Mouse (Mus musculus) activated CD4-positive, CD25-positive, alpha-beta regulatory T cell, adult 4 months (primary cell): ENCODE measurements around the gene Ap1g1. TPM values are rescaled to one million over a fixed set of nuclear protein-coding genes. Genes with fewer than 3 reads are reported as not detected.
"Not testable (repeated sequence)": the region's sequence is repeated elsewhere in the genome, so short reads cannot be mapped to it uniquely, and the experiment has no call there.

ENCODE experiments used
- ATAC-seq: one replicate; pipeline ENCODE4 v1.8.0; 2017
- polyA plus RNA-seq, 2 experiments: library from polyadenylated mRNA; unstranded; fragments of 100-300 nt; shearing (Covaris generic); gene quantifications; one replicate each; pipeline ENCODE4 v1.2.1; 2017

Ap1g1 gene
- polyA plus RNA-seq: 10 to 100 TPM; 28.9 to 29.2 TPM

GRCm38 (mm10) chr8:109778280-109778977 is at the start of gene Ap1g1:
Ap1g1 (plus strand) TSS chr8:109778554.
- ATAC-seq: peak; percentile 95

GRCm38 (mm10) chr8:109731012-109731411 is 47.3 kb upstream of the Ap1g1 start:
- ATAC-seq: no peak

GRCm38 (mm10) chr8:109734018-109734417 is 44.3 kb upstream of the Ap1g1 start:
- no peak for ATAC-seq

GRCm38 (mm10) chr8:109736819-109737218 is 41.5 kb upstream of the Ap1g1 start:
- ATAC-seq: peak; percentile 4

- peak; percentile 81 for ATAC-seq
Observed at GRCm38 (mm10) chr8:109737237-109738048, 40.9 kb upstream of the Ap1g1 start, which contains the start of gene Atxn1l. Atxn1l (minus strand) TSS chr8:109737739.

GRCm38 (mm10) chr8:109738049-109738380 is 40.3 kb upstream of the Ap1g1 start:
- no peak for ATAC-seq

GRCm38 (mm10) chr8:109747468-109748199 is 30.7 kb upstream of the Ap1g1 start:
- no peak for ATAC-seq

- peak; percentile 24 for ATAC-seq
Observed at GRCm38 (mm10) chr8:109750274-109750673, 28.1 kb upstream of the Ap1g1 start.

GRCm38 (mm10) chr8:109750699-109751098 is 27.7 kb upstream of the Ap1g1 start:
- ATAC-seq: peak; percentile 99

GRCm38 (mm10) chr8:109751731-109752485 is 26.4 kb upstream of the Ap1g1 start:
- ATAC-seq: no peak

- no peak for ATAC-seq
Observed at GRCm38 (mm10) chr8:109754696-109755095, 23.7 kb upstream of the Ap1g1 start.

GRCm38 (mm10) chr8:109755554-109755953 is 22.8 kb upstream of the Ap1g1 start:
- ATAC-seq: not testable (repeated sequence)

- ATAC-seq: no peak
Observed at GRCm38 (mm10) chr8:109756849-109757248, 21.5 kb upstream of the Ap1g1 start.

GRCm38 (mm10) chr8:109759426-109759825 is 18.9 kb upstream of the Ap1g1 start:
- no peak for ATAC-seq

- ATAC-seq: no peak
Observed at GRCm38 (mm10) chr8:109760221-109760620, 18.1 kb upstream of the Ap1g1 start.

- ATAC-seq: no peak
Observed at GRCm38 (mm10) chr8:109764031-109764430, 14.3 kb upstream of the Ap1g1 start.

- ATAC-seq: no peak
Observed at GRCm38 (mm10) chr8:109766081-109766480, 12.3 kb upstream of the Ap1g1 start.

GRCm38 (mm10) chr8:109773154-109773553 is 5.2 kb upstream of the Ap1g1 start:
- ATAC-seq: no peak

GRCm38 (mm10) chr8:109777851-109778250 is 503 bp upstream of the Ap1g1 start:
- no peak for ATAC-seq

- peak; percentile 17 for ATAC-seq
Observed at GRCm38 (mm10) chr8:109778993-109779421, 653 bp downstream of the Ap1g1 start.

- ATAC-seq: no peak
Observed at GRCm38 (mm10) chr8:109779431-109780228, 1.3 kb downstream of the Ap1g1 start.
